Mouse (Mus musculus) bone marrow macrophage, adult 2 months (primary cell): ENCODE results near the gene Grik4. TPM values are rescaled to one million over a fixed set of nuclear protein-coding genes. Genes with fewer than 3 reads are reported as not detected.

Experiments used
- H3K27ac ChIP-seq: 2 replicates; pipeline ENCODE4 v1.5.1; 2012; ENCODE audit warnings: low read depth, low read length; ENCODE audit not compliant: insufficient read depth
- H3K4me1 ChIP-seq: 2 replicates; pipeline ENCODE4 v1.6.1; 2012; ENCODE audit warnings: low read length; ENCODE audit not compliant: control insufficient read depth, insufficient read depth
- H3K4me3 ChIP-seq: 2 replicates; pipeline ENCODE4 v1.5.1; 2012; ENCODE audit warnings: mild to moderate bottlenecking, low read length, moderate library complexity; ENCODE audit not compliant: insufficient read depth
- CTCF ChIP-seq: IDR thresholded peaks from 2 replicates; pipeline ENCODE4 v1.5.1; 2012; ENCODE audit warnings: low read depth, mild to moderate bottlenecking, low read length, moderate library complexity
- POLR2A ChIP-seq: IDR thresholded peaks from 2 replicates; pipeline ENCODE4 v1.6.1; 2012; ENCODE audit warnings: mild to moderate bottlenecking, low read depth, low read length, borderline replicate concordance
- polyA plus RNA-seq: library from polyadenylated mRNA; stranded (reverse); fragments of >200 nt; gene quantifications from 2 replicates; pipeline ENCODE4 v1.2.4, GENCODE M21; 2012; ENCODE audit not compliant: missing spikeins, insufficient read depth, insufficient read length

The Grik4 gene
- polyA plus RNA-seq, 1 experiment = 0.12 TPM

DNA sequence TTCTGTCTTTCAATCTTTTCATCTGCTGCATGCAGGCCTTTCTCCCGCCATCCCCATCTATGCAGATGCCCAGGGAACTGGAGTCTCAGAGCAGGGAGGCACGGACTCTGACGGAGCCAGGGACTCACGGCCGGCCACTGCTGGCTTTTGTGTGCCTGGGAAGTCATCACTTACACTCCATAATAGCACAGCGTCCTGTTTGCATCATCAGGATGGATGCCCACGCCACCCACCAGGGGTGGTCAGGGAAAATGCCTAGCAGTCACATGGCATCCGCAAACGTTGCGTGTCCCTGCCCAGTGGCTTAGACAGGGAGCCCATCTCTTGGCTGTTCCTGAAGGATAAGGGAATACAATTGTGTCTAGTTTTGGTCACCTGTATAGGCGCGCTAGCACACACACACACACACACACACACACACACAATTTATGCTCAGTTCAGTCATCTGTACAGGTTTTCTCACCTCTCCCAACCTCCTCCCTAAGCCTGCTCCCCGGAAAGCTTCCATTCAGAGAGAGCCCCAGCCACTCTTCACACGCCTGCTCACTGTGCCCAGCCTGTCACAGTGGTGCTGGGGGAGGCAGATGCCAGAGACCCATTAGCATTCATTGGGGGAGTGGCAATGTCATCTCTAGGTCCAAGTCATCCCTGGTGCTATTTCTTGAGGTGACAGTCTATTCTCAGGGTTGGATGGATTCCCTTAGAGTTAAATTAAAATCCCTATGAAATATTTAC lies 370.5 kb downstream of the Grik4 start:
- Histone ChIP-seq H3K4me1 (no peaks in the 10 kb centered on the region), H3K27ac (no peak overlapping the region), H3K4me3 (no peak overlapping the region)
- TF ChIP-seq POLR2A (no peak), CTCF (no peak)

DNA sequence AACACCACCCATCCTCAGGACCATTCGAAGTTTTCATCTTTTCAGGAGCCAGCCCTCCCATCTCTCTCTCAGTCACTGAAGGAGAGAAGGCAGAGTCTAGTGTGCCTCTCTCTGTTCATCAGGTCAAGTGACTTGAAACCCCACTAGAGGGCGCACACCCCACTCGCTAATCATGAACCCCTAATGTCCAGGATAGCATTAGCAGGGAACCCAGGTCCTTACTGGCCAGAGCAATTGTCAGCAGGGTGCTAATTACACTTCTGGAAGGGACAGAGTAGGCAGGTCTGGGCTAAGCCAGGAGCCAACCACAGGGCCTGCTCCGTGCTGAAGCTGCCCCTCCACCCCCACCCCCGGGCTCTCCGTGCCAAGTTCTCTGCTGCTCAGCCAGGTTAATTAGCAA lies 371.1 kb downstream of the Grik4 start:
- Histone ChIP-seq H3K4me3 (no peak overlapping the region), H3K4me1 (no peaks in the 10 kb centered on the region), H3K27ac (no peak overlapping the region)
- peak; percentile 19; the same call in 1 of the 2 replicates for TF ChIP-seq CTCF
- no peak for TF ChIP-seq POLR2A

DNA sequence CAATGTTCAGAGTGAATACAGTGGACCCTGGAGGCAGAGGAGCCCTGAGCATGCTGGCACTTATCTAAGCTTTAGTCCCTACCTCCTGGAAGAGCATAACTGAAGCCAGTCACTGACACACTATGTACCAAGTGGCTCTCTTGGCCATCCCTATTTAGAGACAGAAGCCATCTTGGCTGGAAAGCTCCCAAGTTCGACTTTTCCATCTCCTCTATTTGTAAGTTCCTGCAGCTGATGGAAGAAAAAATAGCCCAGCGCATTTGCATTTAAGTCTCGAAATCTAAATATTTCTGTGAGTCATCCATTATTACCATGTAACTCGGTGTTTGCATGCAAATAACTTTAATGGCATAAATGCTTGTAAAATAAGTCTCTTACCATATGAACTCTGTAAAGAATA lies 378.4 kb downstream of the Grik4 start:
- Histone ChIP-seq H3K4me3 (no peak overlapping the region), H3K27ac (no peak overlapping the region), H3K4me1 (no peaks in the 10 kb centered on the region)
- TF ChIP-seq POLR2A (no peak), CTCF (no peak)

DNA sequence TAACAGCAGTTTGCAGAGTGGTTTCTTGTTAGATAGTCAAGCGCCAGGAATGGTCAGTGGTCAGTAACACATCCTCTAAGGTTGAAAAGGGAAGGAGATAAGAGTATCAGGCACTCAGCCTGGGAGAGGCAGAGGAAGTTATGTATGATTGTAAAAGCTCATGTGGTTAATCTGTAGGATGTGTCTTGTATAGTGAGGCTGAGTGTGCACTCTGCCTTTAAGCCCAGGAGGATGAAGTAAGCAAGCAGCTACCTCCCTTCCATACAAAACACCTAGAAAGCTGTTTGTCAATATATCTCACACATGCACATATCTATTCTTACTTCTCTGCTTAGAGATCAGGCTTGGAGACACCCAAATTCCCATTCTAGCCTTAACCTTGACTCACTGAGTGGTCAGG lies 389.1 kb downstream of the Grik4 start:
- no peaks in the 10 kb centered on the region for H3K4me1 ChIP-seq
- no peak overlapping the region for H3K4me3 ChIP-seq
- H3K27ac ChIP-seq = no peak overlapping the region
- TF ChIP-seq POLR2A (no peak), CTCF (no peak)

DNA sequence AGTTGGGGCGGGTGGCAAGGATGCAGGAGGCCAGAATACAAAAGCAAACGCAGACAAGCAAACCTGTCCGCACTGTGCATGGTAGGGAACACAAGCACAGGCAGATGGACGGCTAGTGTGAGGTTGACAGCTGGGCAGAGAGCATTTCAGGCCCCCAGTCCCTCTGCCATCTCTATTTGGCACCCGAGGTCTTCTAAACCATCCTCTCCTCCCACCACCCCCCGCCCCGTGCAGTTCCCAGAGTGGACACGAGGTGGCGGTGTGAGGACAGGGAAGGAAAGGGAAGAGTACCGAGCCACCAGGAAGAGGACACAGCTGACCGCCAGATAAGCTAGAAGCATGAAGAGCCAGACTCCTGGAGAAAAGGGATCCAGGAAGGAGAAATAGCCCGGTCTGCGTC lies 394.2 kb downstream of the Grik4 start:
- TF ChIP-seq POLR2A (no peak), CTCF (no peak; the same call in 1 of the 2 replicates)
- H3K27ac ChIP-seq = no peak overlapping the region
- H3K4me1 ChIP-seq = no peaks in the 10 kb centered on the region
- H3K4me3 ChIP-seq = no peak overlapping the region

DNA sequence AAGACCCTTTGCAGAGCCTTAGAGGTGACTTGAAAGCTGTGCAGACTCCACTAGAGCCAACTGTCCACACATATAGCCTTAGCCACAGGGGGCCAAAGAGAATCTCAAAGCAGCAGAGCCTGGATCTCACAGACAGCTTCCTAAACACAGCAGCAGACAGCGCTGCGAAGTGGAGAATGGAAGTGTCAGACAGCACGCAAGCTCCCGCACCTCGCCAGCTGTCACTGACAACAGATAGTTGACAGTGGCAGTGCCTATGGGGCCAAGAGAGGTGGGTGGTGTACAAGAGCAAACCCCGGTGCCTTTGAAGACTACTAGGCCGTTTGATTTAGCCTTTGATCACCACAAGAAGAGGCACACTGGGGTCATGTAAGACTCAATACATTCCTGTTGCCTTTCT lies 395.3 kb downstream of the Grik4 start:
- TF ChIP-seq POLR2A (no peak), CTCF (no peak)
- no peak overlapping the region for H3K4me3 ChIP-seq
- H3K4me1 ChIP-seq = no peaks in the 10 kb centered on the region
- no peak overlapping the region for H3K27ac ChIP-seq

DNA sequence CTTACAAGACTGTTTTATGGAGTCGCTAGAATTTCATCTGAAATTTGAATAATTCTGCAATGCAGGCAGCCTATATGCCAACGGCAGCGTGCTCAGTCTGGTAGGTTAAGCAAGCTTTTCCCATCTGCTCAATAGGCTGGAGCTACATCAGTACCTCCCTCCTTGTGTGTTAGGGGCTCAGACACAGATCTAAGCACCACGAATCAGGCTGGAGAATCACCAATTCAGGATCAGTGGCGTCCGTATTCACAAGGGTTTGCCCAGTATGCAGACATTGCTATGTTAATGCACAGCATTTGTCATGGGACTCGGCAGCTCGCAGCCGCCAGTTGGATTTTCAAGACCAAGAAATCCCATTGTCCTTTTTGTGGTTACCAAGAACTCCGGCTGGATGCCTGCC lies 399.8 kb downstream of the Grik4 start:
- Histone ChIP-seq H3K4me3 (no peak overlapping the region), H3K4me1 (no peaks in the 10 kb centered on the region), H3K27ac (no peak overlapping the region)
- TF ChIP-seq POLR2A (no peak), CTCF (no peak)

DNA sequence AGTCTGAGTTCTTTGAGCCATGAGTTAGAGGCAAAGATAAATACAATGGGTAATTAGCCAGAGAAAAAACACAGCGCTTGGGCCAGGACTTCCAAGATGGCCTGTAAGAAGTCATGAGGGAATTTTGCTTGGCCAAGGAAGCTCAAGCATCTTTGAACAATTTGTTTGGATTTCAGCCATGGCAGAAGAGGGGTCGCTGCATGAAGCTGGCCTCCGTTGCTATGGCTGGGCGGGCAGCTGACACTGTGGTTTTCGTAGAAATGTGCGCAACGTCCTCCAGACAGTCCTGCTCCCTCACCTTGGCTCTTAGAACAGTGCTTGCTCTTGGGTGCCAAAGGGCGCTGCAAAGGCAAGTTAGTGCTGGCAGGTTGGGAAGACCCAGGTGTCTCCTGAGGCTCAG lies 410.8 kb downstream of the Grik4 start:
- TF ChIP-seq CTCF = no peak
- TF ChIP-seq POLR2A = no peak
- H3K4me3 ChIP-seq = no peak overlapping the region
- no peak overlapping the region for H3K27ac ChIP-seq
- no peaks in the 10 kb centered on the region for H3K4me1 ChIP-seq

DNA sequence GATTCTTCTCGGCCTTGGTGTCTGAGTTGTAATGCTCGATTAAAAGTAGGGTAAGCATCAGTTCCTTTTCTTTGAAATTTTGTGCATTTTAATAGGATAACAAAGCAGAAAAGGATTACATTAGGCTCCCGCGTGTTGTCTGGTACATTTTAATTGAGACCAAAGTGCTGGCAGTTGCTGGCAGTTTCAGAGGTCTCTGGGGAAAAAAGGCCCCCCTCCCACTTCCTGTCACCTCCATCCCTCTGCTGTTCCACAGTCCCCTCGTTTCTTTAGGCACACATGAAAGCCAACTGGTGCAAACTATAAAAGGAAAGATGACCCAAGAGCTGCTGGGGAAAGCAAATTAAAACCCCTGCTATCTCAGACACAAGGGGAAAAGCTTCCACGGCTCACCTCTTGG lies 411.3 kb downstream of the Grik4 start:
- TF ChIP-seq POLR2A (no peak), CTCF (no peak)

DNA sequence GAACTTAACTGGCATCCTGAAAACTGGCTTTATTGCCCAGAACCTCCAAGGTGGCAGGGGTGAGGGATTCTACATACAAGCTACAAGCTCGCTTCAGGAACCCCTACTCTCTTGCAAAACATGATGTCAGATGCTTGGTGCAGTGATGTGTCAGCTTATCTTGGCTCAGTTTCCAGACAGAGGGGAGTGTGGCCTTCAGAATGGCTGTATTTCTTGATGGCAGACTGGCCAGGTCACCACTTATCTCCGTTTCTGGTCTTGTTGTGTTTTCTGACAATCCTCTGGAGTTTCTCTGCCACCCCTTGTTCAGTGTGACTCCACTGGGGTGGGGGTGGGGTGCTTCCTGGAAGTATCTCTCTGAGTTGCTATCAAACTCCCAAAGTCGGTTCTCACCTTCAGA lies 412.3 kb downstream of the Grik4 start:
- Histone ChIP-seq H3K4me3 (no peak overlapping the region), H3K4me1 (no peaks in the 10 kb centered on the region), H3K27ac (no peak overlapping the region)
- TF ChIP-seq CTCF = no peak
- TF ChIP-seq POLR2A = no peak

More for the DNA sequence above, 411.3 kb downstream of the Grik4 start:
- no peak overlapping the region for H3K4me3 ChIP-seq
- no peaks in the 10 kb centered on the region for H3K4me1 ChIP-seq
- H3K27ac ChIP-seq = no peak overlapping the region
